Mouse (Mus musculus) adipocyte (in vitro differentiated cells): ENCODE data around the gene Gm11007.
"Not testable (repeated sequence)": the region's sequence is repeated elsewhere in the genome, so short reads cannot be mapped to it uniquely, and the experiment has no call there.

Experiments used
- DNase-seq: peaks from one replicate; pipeline ENCODE4 v3.0.0-alpha.2; 2016; ENCODE audit warnings: low spot score

Gene Gm11007

GRCm38 (mm10) chr2:175643678-175644077 is at the start of gene Gm11007:
Gene Gm11007 (plus strand): TSS chr2:175643978.
- not testable (repeated sequence) for DNase-seq
